In the genomic region with DNA sequence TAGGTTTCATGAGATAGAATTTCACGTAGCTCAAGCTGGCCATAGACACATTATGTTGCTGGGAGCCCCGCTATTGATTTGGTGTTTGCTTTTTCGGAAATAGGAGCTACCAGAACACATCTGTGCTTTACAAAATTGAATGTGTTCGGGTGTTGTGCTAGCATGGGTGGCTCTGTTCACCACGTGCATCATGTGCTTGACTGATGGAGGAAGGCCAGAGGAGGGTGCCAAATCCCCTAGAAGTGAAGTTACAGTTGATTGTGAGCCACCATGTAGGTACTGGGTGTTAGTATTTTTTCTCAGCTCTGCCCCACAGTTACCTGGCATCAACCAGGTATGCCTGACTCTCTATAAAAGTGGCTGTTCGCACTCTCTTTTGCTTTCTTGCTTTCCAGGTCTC, we compare ENCODE assay signal across 16 mouse cellular contexts. TPM values are rescaled to one million over a fixed set of nuclear protein-coding genes. Genes with fewer than 3 reads are reported as not detected.
A peak's percentile ranks its signal among the peaks of the same experiment; 100 is the strongest.
DNase-seq lines count a peak whose midpoint lies in the region; ATAC-seq lines count a peak whose summit lies in the region.
"Had no signal": no experiment of that assay in that cellular context is flagged by ENCODE, and none has a peak within 500 bp of the region (broad histone marks: within the 10 kb centered on the region; RNA-seq: fewer than 3 reads in every experiment).

No protein-coding gene starts in this region.

- H3K36me3 ChIP-seq in heart, embryonic 11.5 days (ENCODE audit: control insufficient read depth, insufficient read depth, low read length), result no peaks in the 10 kb centered on the region
- no peaks in the 10 kb centered on the region for H3K36me3 ChIP-seq in intestine, embryonic 16.5 days (ENCODE audit: control insufficient read depth, insufficient read depth, low read length)
- no peaks in the 10 kb centered on the region for H3K36me3 ChIP-seq in macrophage (ENCODE audit: inconsistent target)
- H3K36me3 ChIP-seq: embryonic facial prominence, embryonic 12.5 days; hindbrain, embryonic 15.5 days; limb, embryonic 10.5 days had no signal

- peak overlapping the region; percentile 14; the same call in 1 of the 2 replicates for H3K4me3 ChIP-seq in heart, embryonic 11.5 days (ENCODE audit: low read depth, low read length)
- peak overlapping the region; percentile 26; the same call in 1 of the 2 replicates for H3K4me3 ChIP-seq in intestine, embryonic 16.5 days (ENCODE audit: low read length)
- H3K4me3 ChIP-seq in macrophage (ENCODE audit: inconsistent target), result peak overlapping the region; percentile 10; the same call in 1 of the 2 replicates
- H3K4me3 ChIP-seq: embryonic facial prominence, embryonic 12.5 days; hindbrain, embryonic 15.5 days; limb, embryonic 10.5 days had no signal

- peak overlapping the region; percentile 38 for H3K4me2 ChIP-seq in heart, embryonic 11.5 days
- 0 out of 2 replicates have a peak overlapping the region, but pooled peaks have one; percentile 1 for H3K4me2 ChIP-seq in intestine, embryonic 16.5 days (ENCODE audit: low read depth, low read length)
- H3K4me2 ChIP-seq: embryonic facial prominence, embryonic 12.5 days; hindbrain, embryonic 15.5 days had no signal

- intact Hi-C loops in heart, postnatal 10 days (cut with DNase I), result no loop called here

- H3K27ac ChIP-seq in heart, embryonic 11.5 days (ENCODE audit: low read depth, low read length), result no peak overlapping the region
- H3K27ac ChIP-seq in intestine, embryonic 16.5 days (ENCODE audit: low read length), result no peak overlapping the region
- H3K27ac ChIP-seq in macrophage, result no peak overlapping the region
- H3K27ac ChIP-seq: embryonic facial prominence, embryonic 12.5 days; hindbrain, embryonic 15.5 days; limb, embryonic 10.5 days had no signal

- H3K9ac ChIP-seq in heart, embryonic 11.5 days (ENCODE audit: low read depth, low read length), result no peak overlapping the region
- H3K9ac ChIP-seq in intestine, embryonic 16.5 days (ENCODE audit: low read depth, low read length), result no peak overlapping the region
- H3K9ac ChIP-seq: embryonic facial prominence, embryonic 12.5 days; hindbrain, embryonic 15.5 days had no signal

- WGBS in heart, embryonic 11.5 days (ENCODE audit: insufficient replicate concordance), result 73% methylated on average over 6 of the region's 6 CpGs
- WGBS in intestine, embryonic 16.5 days, result 78% methylated on average over 6 of the region's 6 CpGs
- 77% methylated on average over 6 of the region's 6 CpGs for WGBS in macrophage (ENCODE audit: missing documents)

- H3K9me3 ChIP-seq in heart, embryonic 11.5 days (replicated peaks; ENCODE audit: control insufficient read depth, low read length), result no peaks in the 10 kb centered on the region
- no peaks in the 10 kb centered on the region for H3K9me3 ChIP-seq in intestine, embryonic 16.5 days (ENCODE audit: control insufficient read depth, low read length)
- H3K9me3 ChIP-seq: embryonic facial prominence, embryonic 12.5 days; hindbrain, embryonic 15.5 days; limb, embryonic 10.5 days had no signal

- DNase-seq in heart, postnatal 10 days, result no peak
- DNase-seq in kidney, adult 9 months, result peak; percentile 22
- no peak for DNase-seq in kidney, postnatal 4 days
- DNase-seq in adrenal gland, adult 2 months, result no peak
- DNase-seq in adrenal gland, postnatal 4 days (ENCODE audit: low spot score in 2 of 2), result no peak
- DNase-seq: cerebellum, adult 11-12 months; right cerebral cortex, adult 18-20 months had no signal

- no peaks in the 10 kb centered on the region for H3K27me3 ChIP-seq in heart, embryonic 11.5 days (ENCODE audit: control insufficient read depth, insufficient read depth, low read length)
- H3K27me3 ChIP-seq in intestine, embryonic 16.5 days (replicated peaks; ENCODE audit: control insufficient read depth, insufficient read depth, low read length), result no peaks in the 10 kb centered on the region
- H3K27me3 ChIP-seq: embryonic facial prominence, embryonic 12.5 days; hindbrain, embryonic 15.5 days had no signal

- ATAC-seq in heart, embryonic 11.5 days (replicated peaks; ENCODE audit: insufficient number of reproducible peaks, low FRiP score, low TSS enrichment), result no peak
- no peak for ATAC-seq in intestine, embryonic 16.5 days
- ATAC-seq: activated CD4-positive, CD25-positive, alpha-beta regulatory T cell, adult 4 months had no signal

- H3K4me1 ChIP-seq in heart, embryonic 11.5 days (ENCODE audit: control insufficient read depth, insufficient read depth, low read length), result no peaks in the 10 kb centered on the region
- H3K4me1 ChIP-seq in intestine, embryonic 16.5 days (ENCODE audit: control insufficient read depth, insufficient read depth, low read length), result 0 out of 2 replicates have a peak, but pooled peaks cover 4% of the 10 kb centered on the region
- H3K4me1 ChIP-seq: embryonic facial prominence, embryonic 12.5 days; hindbrain, embryonic 15.5 days; limb, embryonic 10.5 days had no signal

- no peaks in the 10 kb centered on the region for H3K79me2 ChIP-seq in macrophage (ENCODE audit: inconsistent target)

RNA-seq across cellular contexts. Expression of gene Ppp1r36, which starts 27.5 kb away (rescaled TPM):
- polyA plus RNA-seq in heart, embryonic 11.5 days (2014; fragmentation: Nextera tagmentation; extraction: Ambion mirVana), result 2.8 and 3.7 TPM in 2 replicates
- total RNA-seq in heart, postnatal 10 days (2021), result 1 to 10 TPM in 1 of 2 experiments, under 1 TPM in 1; 0.79 to 1.0 TPM
- 0.99 and 1.5 TPM in 2 replicates for polyA plus RNA-seq in intestine, embryonic 16.5 days (2015; fragmentation: Nextera tagmentation; extraction: Ambion mirVana)
- total RNA-seq in macrophage (2018; cell fraction: chromatin; rRNA removed), result not detected
- total RNA-seq in macrophage (2018; cell fraction: cytosol; rRNA removed), result not detected
- total RNA-seq in macrophage (2018; cell fraction: nucleus; rRNA removed), result not detected
- polyA plus RNA-seq in macrophage (2018), result not detected in 3 replicates
- total RNA-seq in adrenal gland, adult 2 months (2021), result under 1 TPM; 0.23 to 0.24 TPM
- not detected in 2 replicates for polyA plus RNA-seq in adrenal gland, adult 2 months (2012; rRNA removed)
- total RNA-seq in adrenal gland, postnatal 4 days (2021), result 1 to 10 TPM in 1 of 2 experiments, under 1 TPM in 1; 0.56 to 1.0 TPM
- total RNA-seq: neutrophil, adult 5-6 weeks had no signal
- polyA plus RNA-seq: activated CD4-positive, CD25-positive, alpha-beta regulatory T cell, adult 4 months; spleen, adult 2 months had no signal

RNA-seq across cellular contexts. Expression of gene Hspa2, which starts 40.9 kb away (rescaled TPM):
- polyA plus RNA-seq in heart, embryonic 11.5 days (2014; fragmentation: Nextera tagmentation; extraction: Ambion mirVana), result 19.5 and 20.6 TPM in 2 replicates
- total RNA-seq in heart, postnatal 10 days (2021), result 10 to 100 TPM in 1 of 2 experiments, 1 to 10 TPM in 1; 9.9 to 11.7 TPM
- 11.6 and 12.5 TPM in 2 replicates for polyA plus RNA-seq in intestine, embryonic 16.5 days (2015; fragmentation: Nextera tagmentation; extraction: Ambion mirVana)
- 1 to 10 TPM in 14 of 26 experiments, under 1 TPM in 12; 0.45 to 2.4 (median 1.0) TPM for total RNA-seq in macrophage (2018; cell fraction: chromatin; rRNA removed)
- total RNA-seq in macrophage (2018; cell fraction: cytosol; rRNA removed), result 1 to 10 TPM; 3.6 to 7.4 (median 5.5) TPM
- total RNA-seq in macrophage (2018; cell fraction: nucleus; rRNA removed), result 1 to 10 TPM in 25 of 26 experiments, under 1 TPM in 1; 0.91 to 4.3 (median 2.4) TPM
- polyA plus RNA-seq in macrophage (2018), result 4.0 to 5.0 TPM (median 4.9 TPM) in 3 replicates
- total RNA-seq in adrenal gland, adult 2 months (2021), result 10 to 100 TPM; 18.7 to 23.8 TPM
- 15.9 and 21.3 TPM in 2 replicates for polyA plus RNA-seq in adrenal gland, adult 2 months (2012; rRNA removed)
- total RNA-seq in adrenal gland, postnatal 4 days (2021), result 10 to 100 TPM; 22.7 to 24.4 TPM
